Mouse (Mus musculus) thymus, adult 2 months (tissue): ENCODE measurements around the gene Map2. TPM values are rescaled to one million over a fixed set of nuclear protein-coding genes. Genes with fewer than 3 reads are reported as not detected.

Experiments used
- DNase-seq: peaks from one replicate; pipeline ENCODE4 v3.0.0; 2021
- H3K27ac ChIP-seq: fragments of 200-500 bp; 2 replicates; pipeline ENCODE4 v1.5.1; 2012; ENCODE audit warnings: low read length, control low read depth; ENCODE audit not compliant: control insufficient read depth, insufficient read depth
- H3K27me3 ChIP-seq: fragments of 200-500 bp; 2 replicates; pipeline ENCODE4 v1.6.1; 2012; ENCODE audit warnings: mild to moderate bottlenecking, low read length, moderate library complexity, mixed read lengths; ENCODE audit not compliant: control insufficient read depth, insufficient read depth
- H3K36me3 ChIP-seq: fragments of 200-500 bp; 2 replicates; pipeline ENCODE4 v1.6.1; 2012; ENCODE audit warnings: mild to moderate bottlenecking, low read length, moderate library complexity; ENCODE audit not compliant: control insufficient read depth, insufficient read depth
- H3K4me1 ChIP-seq: fragments of 200-500 bp; replicated peaks from 2 replicates; pipeline ENCODE4 v1.6.1; 2012; ENCODE audit warnings: low read length; ENCODE audit not compliant: control insufficient read depth, insufficient read depth
- H3K4me3 ChIP-seq: fragments of 200-500 bp; 2 replicates; pipeline ENCODE4 v1.5.1; 2012; ENCODE audit warnings: mild to moderate bottlenecking, low read length, control low read depth, moderate library complexity; ENCODE audit not compliant: control insufficient read depth, insufficient read depth
- CTCF ChIP-seq: fragments of 200-500 bp; IDR thresholded peaks from 2 replicates; pipeline ENCODE4 v1.5.1; 2012; ENCODE audit warnings: mild to moderate bottlenecking, control low read depth, low read length, moderate library complexity, borderline replicate concordance; ENCODE audit not compliant: control insufficient read depth, poor library complexity, insufficient read depth; ENCODE audit errors: extremely low read depth
- POLR2A ChIP-seq: fragments of 200-500 bp; IDR thresholded peaks from 2 replicates; pipeline ENCODE4 v1.6.1; 2012; ENCODE audit warnings: mild to moderate bottlenecking, low read length, control low read depth, moderate library complexity; ENCODE audit not compliant: control insufficient read depth, poor library complexity, insufficient read depth; ENCODE audit errors: extremely low read depth
- WGBS: fragments of 180-500 bp; shearing (Covaris S2); methylation state at CpG from one replicate; pipeline ENCODE4 v1.1.7; 2018; 5-methylcytosine and 5-hydroxymethylcytosine counted together
- polyA plus RNA-seq: library from polyadenylated mRNA; depleted of rRNA; stranded (reverse); fragments of >200 nt; gene quantifications from 2 replicates; pipeline ENCODE4 v1.2.3, GENCODE M21; 2012

Gene Map2
- polyA plus RNA-seq, 1 experiment = 4.6 TPM

DNA sequence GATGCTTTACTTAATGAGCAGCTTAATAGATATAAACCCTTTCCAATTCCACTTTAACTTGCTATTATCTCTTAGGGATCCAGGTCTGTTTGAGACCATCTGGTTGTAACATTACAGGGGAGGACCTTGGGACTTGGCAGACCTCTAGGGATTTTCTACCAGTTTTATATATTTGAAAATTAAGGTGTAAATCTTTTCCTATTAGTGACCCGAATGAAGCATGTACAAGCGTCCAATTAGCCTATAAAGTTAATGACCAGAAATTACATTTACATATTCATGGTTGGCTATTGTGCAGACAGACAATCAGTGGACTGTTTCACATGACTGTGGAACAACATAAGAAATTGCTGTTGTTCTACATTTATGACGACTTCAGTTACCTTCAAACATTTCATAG is 88.1 kb downstream of the Map2 start:
- no peaks in the 10 kb centered on the region for H3K4me1 ChIP-seq
- WGBS = 90% methylated on average over 3 of the region's 3 CpGs
- DNase-seq = no peak
- H3K4me3 ChIP-seq = no peak overlapping the region
- no peaks in the 10 kb centered on the region for H3K36me3 ChIP-seq
- TF ChIP-seq CTCF (no peak), POLR2A (no peak)
- no peaks in the 10 kb centered on the region for H3K27me3 ChIP-seq
- H3K27ac ChIP-seq = no peak overlapping the region

- no peak for DNase-seq
- Histone ChIP-seq H3K27ac (no peak overlapping the region), H3K4me3 (no peak overlapping the region), H3K4me1 (no peaks in the 10 kb centered on the region), H3K36me3 (no peaks in the 10 kb centered on the region), H3K27me3 (no peaks in the 10 kb centered on the region)
- TF ChIP-seq CTCF (no peak), POLR2A (no peak)
- 92% methylated on average over 4 of the region's 4 CpGs for WGBS
These were observed 91.3 kb downstream of the Map2 start for GRCm38 (mm10) chr1:66266231-66266924.

DNA sequence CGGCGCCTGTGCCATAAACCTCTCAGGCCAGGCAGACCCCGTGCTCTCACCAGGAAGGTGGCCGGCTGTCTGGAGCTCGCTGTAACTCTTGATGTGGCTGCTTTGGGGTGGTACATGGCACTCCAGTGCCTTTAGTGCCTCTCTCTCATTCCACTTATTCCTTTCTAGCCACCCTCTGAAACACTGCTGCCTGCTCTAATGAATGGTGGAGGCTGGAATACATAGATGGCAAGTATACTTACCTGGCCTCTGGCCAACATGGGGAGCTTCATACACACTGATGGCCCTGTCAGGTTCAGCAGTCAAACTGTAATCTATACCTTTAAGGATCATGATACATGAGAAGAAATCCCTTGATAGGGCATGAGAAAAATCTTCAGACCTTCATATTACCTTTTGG is 102.6 kb downstream of the Map2 start:
- no peak for DNase-seq
- Histone ChIP-seq H3K36me3 (no peaks in the 10 kb centered on the region), H3K27ac (no peak overlapping the region), H3K4me1 (no peaks in the 10 kb centered on the region), H3K4me3 (no peak overlapping the region), H3K27me3 (no peaks in the 10 kb centered on the region)
- WGBS = 76% methylated on average over 5 of the region's 5 CpGs
- TF ChIP-seq CTCF = no peak
- TF ChIP-seq POLR2A = no peak

DNA sequence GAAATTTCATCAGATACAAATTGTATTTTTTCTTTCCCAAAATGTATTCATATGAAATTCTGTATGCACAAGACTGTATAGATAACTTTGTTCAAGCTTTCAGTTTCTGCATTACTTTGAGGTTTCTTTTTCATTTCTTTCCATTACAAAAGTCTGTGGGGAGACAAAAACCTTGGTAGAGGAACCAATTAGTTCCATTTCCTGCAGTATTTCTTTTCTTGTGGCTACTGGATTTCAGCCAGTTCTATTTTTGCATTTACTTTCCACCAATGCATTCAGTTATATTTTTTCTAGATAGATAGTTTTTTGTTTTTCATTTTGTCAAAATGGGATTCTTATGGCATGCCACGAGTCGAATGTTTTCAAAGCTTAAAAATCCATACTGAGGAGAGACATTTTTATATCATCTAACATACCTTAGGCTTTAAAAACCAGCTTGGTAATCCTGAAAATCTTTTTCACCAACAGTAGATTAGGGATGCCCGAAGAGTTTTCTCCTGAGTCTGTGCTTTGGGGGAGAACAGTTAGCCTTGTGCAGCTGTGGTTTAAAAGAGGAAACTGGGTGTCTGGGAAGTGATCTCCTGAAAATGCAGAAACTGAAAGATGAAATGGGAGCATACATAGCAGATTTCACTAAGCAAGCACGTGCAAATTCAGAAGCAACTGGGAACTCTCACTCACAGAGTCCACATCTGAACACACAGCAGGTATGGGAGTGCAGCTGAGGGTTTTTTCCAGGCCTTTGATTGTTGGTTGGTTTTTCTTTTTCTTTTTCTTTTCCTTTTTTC is 104.3 kb downstream of the Map2 start:
- H3K4me1 ChIP-seq = no peaks in the 10 kb centered on the region
- no peak for DNase-seq
- 2% methylated on average over 4 of the region's 4 CpGs for WGBS

DNA sequence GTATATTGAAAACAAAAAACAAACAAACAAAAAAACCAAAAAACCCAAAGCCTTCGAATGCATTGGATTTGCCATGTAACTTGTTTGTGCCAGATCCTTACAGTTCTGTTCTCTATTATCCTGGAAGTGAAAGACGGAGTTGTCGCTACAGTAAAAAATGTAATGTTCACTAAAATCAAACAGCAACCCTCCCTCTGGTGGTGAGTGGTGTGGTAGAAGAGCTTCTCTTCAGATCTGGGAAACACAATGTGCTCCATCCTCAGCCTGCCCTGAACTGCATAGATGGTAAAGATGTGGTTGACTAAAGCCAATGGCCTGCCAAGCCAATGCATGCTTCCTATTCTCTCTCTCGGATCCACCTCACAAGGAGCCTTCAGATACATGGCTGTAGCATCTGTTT is 105.1 kb downstream of the Map2 start:
- H3K27ac ChIP-seq = no peak overlapping the region
- no peaks in the 10 kb centered on the region for H3K27me3 ChIP-seq
- H3K4me1 ChIP-seq = no peaks in the 10 kb centered on the region
- DNase-seq = no peak
- WGBS = 85% methylated on average over 4 of the region's 4 CpGs
- TF ChIP-seq POLR2A (no peak), CTCF (no peak)
- no peak overlapping the region for H3K4me3 ChIP-seq
- no peaks in the 10 kb centered on the region for H3K36me3 ChIP-seq

More for the DNA sequence above, 104.3 kb downstream of the Map2 start:
- no peak for TF ChIP-seq CTCF
- no peak for TF ChIP-seq POLR2A
- no peak overlapping the region for H3K4me3 ChIP-seq
- no peaks in the 10 kb centered on the region for H3K36me3 ChIP-seq
- H3K27me3 ChIP-seq = no peaks in the 10 kb centered on the region
- no peak overlapping the region for H3K27ac ChIP-seq

DNA sequence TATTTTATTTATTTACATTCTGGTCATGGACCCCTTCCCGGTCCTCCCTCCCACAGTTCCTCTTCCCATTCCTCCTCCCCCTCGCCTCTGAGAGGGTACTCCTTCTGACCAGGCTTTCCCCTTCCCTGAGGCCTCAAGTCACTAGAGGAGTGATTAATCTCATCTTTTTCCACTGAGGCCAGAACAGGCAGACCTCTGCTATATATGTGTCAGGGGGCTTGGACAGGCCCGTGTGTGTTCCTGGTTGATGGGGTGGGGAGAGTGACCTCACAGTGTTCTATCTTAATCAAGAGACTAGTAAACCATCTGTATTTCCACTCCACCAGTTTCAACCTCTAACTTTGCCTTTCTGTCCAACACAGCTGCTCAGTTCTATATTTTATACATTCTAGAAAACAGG is 107.4 kb downstream of the Map2 start:
- no peaks in the 10 kb centered on the region for H3K36me3 ChIP-seq
- H3K4me1 ChIP-seq = no peaks in the 10 kb centered on the region
- no peak overlapping the region for H3K4me3 ChIP-seq
- no peaks in the 10 kb centered on the region for H3K27me3 ChIP-seq
- DNase-seq = no peak
- 87% methylated on average over 3 of the region's 3 CpGs for WGBS
- TF ChIP-seq POLR2A (no peak), CTCF (no peak)
- no peak overlapping the region for H3K27ac ChIP-seq
